Mouse (Mus musculus): ENCODE measurements around the gene Cavin3. TPM values are rescaled to one million over a fixed set of nuclear protein-coding genes. Genes with fewer than 3 reads are reported as not detected.

Cavin3 gene
- polyA plus RNA-seq, 1 experiment from 2014 or later = 79.9 TPM

DNA sequence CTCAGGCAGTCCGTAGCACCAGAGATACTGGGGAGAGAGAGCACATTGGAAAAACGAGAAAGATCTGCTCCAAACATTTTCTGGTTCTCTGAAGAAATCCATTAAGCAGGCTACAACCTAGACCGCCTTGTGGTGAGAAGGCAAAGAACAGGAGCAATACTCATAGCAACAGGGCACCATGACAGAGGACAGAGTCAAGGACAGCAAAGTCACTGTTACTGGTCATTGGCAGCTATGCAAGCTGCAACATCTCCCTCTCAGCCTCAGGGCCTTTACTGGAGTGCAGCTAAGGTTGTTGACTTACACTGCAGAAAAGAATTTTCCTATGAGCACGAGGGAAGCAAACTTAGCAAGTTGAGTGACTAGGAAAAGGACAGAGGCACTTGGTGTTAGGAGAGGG lies 25.2 kb upstream of the Cavin3 start:
- Histone ChIP-seq H3K4me2 (replicated peaks; ENCODE audit: low read depth) (no peak overlapping the region), H3K4me3 (ENCODE audit: low read depth, low read length) (no peak overlapping the region), H3K27ac (ENCODE audit: low read depth, low read length) (no peak overlapping the region), H3K9ac (ENCODE audit: low read depth, low read length) (no peak overlapping the region), H3K36me3 (ENCODE audit: control insufficient read depth, insufficient read depth) (no peaks in the 10 kb centered on the region), H3K9me3 (ENCODE audit: control insufficient read depth) (no peaks in the 10 kb centered on the region), H3K4me1 (replicated peaks; ENCODE audit: control insufficient read depth, insufficient read depth, low read length) (no peaks in the 10 kb centered on the region), H3K27me3 (replicated peaks; ENCODE audit: control insufficient read depth, insufficient read depth, low read length) (no peaks in the 10 kb centered on the region)
- no peak for TF ChIP-seq CTCF (IDR thresholded peaks at IDR 0.05; ENCODE audit: low read depth)
- no peak for ATAC-seq
- 63% methylated on average over 4 of the region's 4 CpGs for WGBS

GRCm38 (mm10) chr7:105501984-105502383 lies 19.9 kb upstream of the Cavin3 start:
- Histone ChIP-seq H3K9ac (ENCODE audit: low read depth, low read length) (no peak overlapping the region), H3K9me3 (ENCODE audit: control insufficient read depth) (no peaks in the 10 kb centered on the region), H3K4me1 (replicated peaks; ENCODE audit: control insufficient read depth, insufficient read depth, low read length) (no peaks in the 10 kb centered on the region), H3K4me2 (replicated peaks; ENCODE audit: low read depth) (no peak overlapping the region), H3K4me3 (ENCODE audit: low read depth, low read length) (no peak overlapping the region), H3K27ac (ENCODE audit: low read depth, low read length) (no peak overlapping the region), H3K36me3 (ENCODE audit: control insufficient read depth, insufficient read depth) (no peaks in the 10 kb centered on the region), H3K27me3 (replicated peaks; ENCODE audit: control insufficient read depth, insufficient read depth, low read length) (no peaks in the 10 kb centered on the region)
- WGBS = 44% methylated on average over 4 of the region's 4 CpGs
- ATAC-seq = no peak
- no peak for TF ChIP-seq CTCF (IDR thresholded peaks at IDR 0.05; ENCODE audit: low read depth)

DNA sequence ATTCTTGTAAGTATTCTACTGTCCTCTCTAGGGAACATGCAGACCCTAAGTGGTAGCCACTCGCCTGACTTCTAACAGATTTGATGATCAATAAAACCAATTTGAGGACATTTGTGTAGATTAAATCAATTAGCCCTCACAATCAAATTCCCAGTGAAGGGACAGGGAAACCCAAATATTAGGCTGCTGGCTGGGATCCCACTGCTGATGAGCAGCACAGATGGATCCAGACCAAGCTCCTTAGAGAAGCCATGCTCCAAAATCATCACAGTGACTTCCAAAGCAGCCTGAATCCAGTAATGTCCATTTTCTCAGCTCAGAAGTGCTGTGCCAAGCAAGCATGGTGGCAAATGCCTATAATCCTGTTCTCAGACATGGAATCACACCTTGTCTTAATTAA lies 17.6 kb upstream of the Cavin3 start:
- Histone ChIP-seq H3K9ac (ENCODE audit: low read depth, low read length) (no peak overlapping the region), H3K4me1 (replicated peaks; ENCODE audit: control insufficient read depth, insufficient read depth, low read length) (no peaks in the 10 kb centered on the region), H3K9me3 (ENCODE audit: control insufficient read depth) (no peaks in the 10 kb centered on the region), H3K27me3 (replicated peaks; ENCODE audit: control insufficient read depth, insufficient read depth, low read length) (no peaks in the 10 kb centered on the region), H3K4me3 (ENCODE audit: low read depth, low read length) (no peak overlapping the region), H3K36me3 (ENCODE audit: control insufficient read depth, insufficient read depth) (no peaks in the 10 kb centered on the region), H3K27ac (ENCODE audit: low read depth, low read length) (no peak overlapping the region), H3K4me2 (replicated peaks; ENCODE audit: low read depth) (no peak overlapping the region)
- ATAC-seq = no peak
- TF ChIP-seq CTCF (IDR thresholded peaks at IDR 0.05; ENCODE audit: low read depth) = no peak
- 84% methylated on average over 1 of the region's 1 CpGs for WGBS

DNA sequence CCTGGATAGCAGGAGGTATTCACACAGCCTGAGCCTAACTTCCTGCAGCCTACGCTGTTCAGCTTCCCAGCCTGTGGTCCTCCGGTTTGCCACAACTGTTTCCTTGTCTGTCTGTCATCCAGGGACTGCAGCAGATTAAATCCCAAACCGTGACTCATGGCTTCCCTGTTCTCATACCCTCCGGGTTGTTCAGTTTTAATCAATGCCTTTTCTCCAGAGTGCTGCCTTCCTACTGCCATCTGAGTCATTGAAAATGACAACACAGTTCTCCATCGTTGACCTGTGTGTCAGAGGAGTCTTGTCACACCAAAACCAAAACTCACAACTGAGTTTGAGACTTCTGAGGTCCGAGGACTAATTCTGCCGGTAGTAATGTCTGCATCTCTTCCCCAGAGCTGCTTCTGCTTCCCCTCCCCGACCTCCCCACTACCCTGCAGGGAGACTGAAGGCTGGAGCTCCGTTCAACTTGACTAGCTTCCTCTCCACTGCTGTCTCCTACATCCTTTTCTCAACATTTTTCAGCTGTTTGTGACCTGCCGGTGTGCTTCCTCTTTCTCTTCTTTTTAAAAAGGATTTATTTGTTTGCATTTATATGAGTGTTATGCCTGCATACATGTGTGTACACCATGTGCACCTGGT lies 16.9 kb upstream of the Cavin3 start:
- Histone ChIP-seq H3K9ac (ENCODE audit: low read depth, low read length) (no peak overlapping the region), H3K4me1 (replicated peaks; ENCODE audit: control insufficient read depth, insufficient read depth, low read length) (no peaks in the 10 kb centered on the region), H3K27ac (ENCODE audit: low read depth, low read length) (no peak overlapping the region), H3K27me3 (replicated peaks; ENCODE audit: control insufficient read depth, insufficient read depth, low read length) (no peaks in the 10 kb centered on the region), H3K4me3 (ENCODE audit: low read depth, low read length) (no peak overlapping the region), H3K36me3 (ENCODE audit: control insufficient read depth, insufficient read depth) (no peaks in the 10 kb centered on the region), H3K9me3 (ENCODE audit: control insufficient read depth) (no peaks in the 10 kb centered on the region), H3K4me2 (replicated peaks; ENCODE audit: low read depth) (no peak overlapping the region)
- no peak for ATAC-seq
- no peak for TF ChIP-seq CTCF (IDR thresholded peaks at IDR 0.05; ENCODE audit: low read depth)
- 52% methylated on average over 10 of the region's 10 CpGs for WGBS

- Histone ChIP-seq H3K4me1 (replicated peaks; ENCODE audit: control insufficient read depth, insufficient read depth, low read length) (no peaks in the 10 kb centered on the region), H3K27me3 (replicated peaks; ENCODE audit: control insufficient read depth, insufficient read depth, low read length) (no peaks in the 10 kb centered on the region), H3K27ac (ENCODE audit: low read depth, low read length) (no peak overlapping the region), H3K9me3 (ENCODE audit: control insufficient read depth) (no peaks in the 10 kb centered on the region), H3K4me3 (ENCODE audit: low read depth, low read length) (no peak overlapping the region), H3K36me3 (ENCODE audit: control insufficient read depth, insufficient read depth) (no peaks in the 10 kb centered on the region), H3K4me2 (replicated peaks; ENCODE audit: low read depth) (no peak overlapping the region), H3K9ac (ENCODE audit: low read depth, low read length) (no peak overlapping the region)
- 82% methylated on average over 3 of the region's 3 CpGs for WGBS
- no peak for TF ChIP-seq CTCF (IDR thresholded peaks at IDR 0.05; ENCODE audit: low read depth)
- no peak for ATAC-seq
These were observed 15.8 kb upstream of the Cavin3 start for GRCm38 (mm10) chr7:105497881-105498280.

GRCm38 (mm10) chr7:105487104-105487876 lies 5.2 kb upstream of the Cavin3 start:
- no peak overlapping the region for H3K4me2 ChIP-seq (replicated peaks; ENCODE audit: low read depth)
- H3K36me3 ChIP-seq (ENCODE audit: control insufficient read depth, insufficient read depth) = no peaks in the 10 kb centered on the region
- H3K27ac ChIP-seq (ENCODE audit: low read depth, low read length) = no peak overlapping the region
- H3K9ac ChIP-seq (ENCODE audit: low read depth, low read length) = no peak overlapping the region
- H3K27me3 ChIP-seq (replicated peaks; ENCODE audit: control insufficient read depth, insufficient read depth, low read length) = no peaks in the 10 kb centered on the region
- no peak overlapping the region for H3K4me3 ChIP-seq (ENCODE audit: low read depth, low read length)
- 0 out of 2 replicates have a peak, but pooled peaks cover 4% of the 10 kb centered on the region for H3K4me1 ChIP-seq (replicated peaks; ENCODE audit: control insufficient read depth, insufficient read depth, low read length)
- no peak for ATAC-seq
- 73% methylated on average over 6 of the region's 6 CpGs for WGBS
- TF ChIP-seq CTCF (IDR thresholded peaks at IDR 0.05; ENCODE audit: low read depth) = no peak
- H3K9me3 ChIP-seq (ENCODE audit: control insufficient read depth) = no peaks in the 10 kb centered on the region

Data from intestine, postnatal 0 days (tissue).